Mouse (Mus musculus) cerebellum, postnatal 36 days (tissue): ENCODE data around the gene Ubash3b.

Source experiments
- DNase-seq, 2 experiments: peaks; one replicate each; pipeline ENCODE4 v3.0.0; 2021 to 2022; ENCODE audit warnings: mixed read lengths in 2 of 2

Ubash3b gene

DNA sequence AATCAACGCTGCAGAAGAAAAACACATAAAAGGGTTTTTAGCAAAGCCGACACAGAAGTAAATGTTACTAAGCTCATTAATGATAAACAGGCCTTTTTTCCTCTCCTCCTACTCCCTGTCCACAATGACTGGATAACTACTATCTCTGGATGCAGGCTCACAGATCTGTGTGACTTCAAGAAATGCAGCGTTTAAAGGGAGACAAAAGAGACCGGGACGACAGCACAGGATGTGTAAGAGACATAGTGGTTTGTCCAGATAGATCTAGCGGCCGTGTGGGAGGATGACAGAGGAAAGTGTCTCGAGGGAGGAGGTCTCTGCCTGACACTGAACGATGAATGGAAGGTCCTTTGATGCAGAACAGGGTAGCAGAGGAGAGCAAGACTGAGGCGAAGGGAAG is 5.4 kb upstream of the Ubash3b start:
- DNase-seq: no peak

DNA sequence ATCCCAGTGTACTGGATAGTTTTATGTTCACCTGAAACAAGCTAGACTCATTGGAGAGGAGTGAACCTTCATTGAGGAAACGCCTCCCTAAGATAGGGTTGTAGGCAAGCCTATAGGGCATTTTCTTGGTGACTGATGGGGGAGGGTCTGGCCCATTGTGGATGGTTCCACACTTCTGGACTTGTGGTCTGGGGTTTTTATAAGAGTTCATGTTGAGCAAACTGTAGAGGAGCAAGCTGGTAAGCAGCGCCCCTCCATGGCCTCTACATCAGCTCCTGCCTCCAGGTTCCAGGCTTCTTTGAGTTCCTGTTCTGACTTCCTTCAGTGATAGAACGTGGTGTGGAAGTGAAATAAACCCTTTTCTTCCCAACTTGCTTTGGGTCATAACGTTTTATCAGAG is 866 bp upstream of the Ubash3b start:
- DNase-seq: no peak

DNA sequence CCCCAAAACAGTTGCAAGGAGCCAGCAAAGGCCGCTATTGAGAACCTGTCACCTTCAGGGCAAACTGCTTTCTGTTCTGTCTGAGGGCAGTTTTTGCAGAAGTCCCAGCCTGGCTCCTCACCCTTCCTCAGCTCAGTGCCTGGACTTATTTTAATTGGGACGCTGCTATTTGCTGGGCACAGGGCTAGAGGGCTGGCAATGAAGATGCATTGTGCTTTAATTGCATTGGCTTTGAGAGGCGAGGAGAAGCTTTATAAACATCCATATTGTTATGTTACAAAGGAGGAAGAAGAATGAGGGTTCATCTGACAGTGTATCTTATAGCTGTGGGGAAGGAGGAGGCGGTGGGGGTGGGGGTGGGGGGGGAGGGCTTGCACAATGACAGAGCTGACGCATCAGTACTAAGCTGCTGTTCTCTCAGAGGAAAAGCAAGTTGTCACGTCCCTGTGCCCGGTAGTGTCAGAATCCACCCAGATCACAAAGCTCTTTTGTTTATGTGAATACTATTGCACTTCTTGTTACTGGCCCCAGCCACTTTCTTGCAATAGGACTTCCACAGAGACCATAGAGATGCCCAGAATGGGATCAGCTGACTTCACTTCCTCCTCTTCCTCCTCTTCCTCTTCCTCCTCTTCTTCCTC is 841 bp downstream of the Ubash3b start:
- no peak for DNase-seq

DNA sequence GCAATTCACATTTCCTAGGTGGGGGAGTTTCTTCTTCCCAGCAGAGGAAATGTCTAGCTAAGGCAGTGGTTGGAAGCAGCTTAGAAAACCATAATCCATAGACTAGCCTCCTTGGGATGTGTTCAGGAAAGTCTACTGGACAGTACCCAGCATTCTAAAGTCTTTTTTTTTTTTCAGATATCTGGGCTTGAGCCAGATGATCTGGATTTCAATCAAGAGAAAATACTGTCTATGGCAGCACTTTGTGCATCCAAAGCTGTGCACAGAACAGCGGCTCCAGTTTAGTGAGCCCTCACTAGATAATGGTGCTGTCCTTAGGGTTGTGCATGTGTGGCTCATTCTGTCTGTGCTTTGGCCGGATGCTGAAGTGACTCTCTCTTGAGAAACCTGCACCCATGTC is 2.3 kb downstream of the Ubash3b start:
- no peak for DNase-seq

DNA sequence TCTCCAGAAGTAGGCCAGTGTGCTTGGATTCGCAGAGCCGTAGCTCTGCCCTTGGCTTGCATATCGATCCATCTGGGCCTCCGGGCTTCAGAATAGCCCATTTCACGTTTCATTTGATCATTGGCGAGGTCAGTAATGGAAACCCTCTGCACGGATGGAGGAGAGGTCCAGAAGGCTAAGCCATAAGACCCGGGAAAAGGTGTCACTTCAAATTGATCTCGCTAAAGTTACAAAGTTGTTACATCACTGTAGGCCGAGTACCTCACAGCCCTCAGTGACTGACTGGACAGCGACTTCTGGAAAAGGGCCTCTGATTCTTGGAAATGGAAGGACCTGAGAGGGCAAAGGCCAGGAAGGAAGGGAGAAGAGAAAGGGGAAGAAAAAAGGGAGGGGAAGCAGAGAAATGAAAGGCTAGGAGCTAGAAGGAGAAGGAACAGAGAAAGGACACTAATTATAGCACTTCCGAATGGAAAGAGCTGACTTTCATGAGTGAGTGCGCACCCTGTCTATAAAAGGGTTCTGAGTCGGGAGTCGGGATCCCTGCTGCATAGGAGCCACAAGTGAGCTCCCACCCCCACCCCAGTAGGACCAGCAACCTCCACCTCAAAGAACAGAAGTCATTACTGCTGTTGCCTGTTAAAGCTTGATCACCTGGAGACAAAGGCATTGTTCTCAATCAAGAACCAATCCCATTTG is 3.5 kb downstream of the Ubash3b start:
- DNase-seq: no peak

DNA sequence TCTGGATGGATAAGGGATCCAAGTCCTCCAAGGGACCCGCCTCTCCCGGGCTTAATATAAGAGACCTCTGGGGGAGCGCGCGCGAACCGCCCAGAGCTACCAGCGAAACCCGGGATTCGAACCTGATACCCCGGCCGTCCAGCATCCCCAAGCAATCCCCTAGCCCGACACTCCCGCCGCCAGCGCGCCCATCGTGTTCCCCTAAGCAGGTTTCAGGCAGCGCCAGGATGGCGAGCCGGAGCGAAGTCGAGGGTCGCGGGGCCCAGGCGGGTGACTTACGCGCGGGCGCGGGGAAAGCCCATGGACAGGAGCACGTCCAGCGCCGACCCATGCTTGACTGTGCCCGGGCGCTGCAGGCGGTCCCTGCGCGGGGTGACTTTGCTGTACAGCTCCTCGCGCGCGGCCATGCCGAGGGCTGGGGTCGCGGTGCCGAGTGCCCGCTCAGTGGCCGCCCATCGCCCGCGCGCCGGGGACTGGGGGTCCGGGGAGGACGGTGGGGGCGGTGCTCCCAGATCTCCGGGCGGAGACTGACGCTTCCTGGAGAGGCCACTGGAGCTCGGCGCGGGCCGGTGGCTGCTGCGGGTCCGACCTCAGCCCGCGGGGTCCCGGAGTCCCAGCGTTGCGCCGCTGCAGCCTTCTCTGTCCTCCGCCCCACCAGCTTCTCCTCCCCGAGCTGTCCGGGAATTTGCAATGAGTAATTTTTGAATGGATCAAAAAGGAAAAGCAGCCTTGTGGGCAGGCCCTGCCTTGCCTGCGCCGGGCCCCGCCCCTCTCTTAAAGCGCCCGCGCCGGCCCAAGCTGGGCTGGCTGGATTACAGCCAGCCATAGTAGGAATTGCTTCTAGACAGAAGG is 4.3 kb downstream of the Ubash3b start:
- DNase-seq: peak; percentile 86

- peak; percentile 48 to 62 for DNase-seq
These were observed 4.8 kb downstream of the Ubash3b start for GRCm38 (mm10) chr9:41156720-41157019.

GRCm38 (mm10) chr9:41156006-41156719 is 5.3 kb downstream of the Ubash3b start:
- DNase-seq: peak; percentile 45 to 60

GRCm38 (mm10) chr9:41153979-41154378 is 7.5 kb downstream of the Ubash3b start:
- no peak for DNase-seq

GRCm38 (mm10) chr9:41153050-41153449 is 8.4 kb downstream of the Ubash3b start:
- no peak for DNase-seq

DNA sequence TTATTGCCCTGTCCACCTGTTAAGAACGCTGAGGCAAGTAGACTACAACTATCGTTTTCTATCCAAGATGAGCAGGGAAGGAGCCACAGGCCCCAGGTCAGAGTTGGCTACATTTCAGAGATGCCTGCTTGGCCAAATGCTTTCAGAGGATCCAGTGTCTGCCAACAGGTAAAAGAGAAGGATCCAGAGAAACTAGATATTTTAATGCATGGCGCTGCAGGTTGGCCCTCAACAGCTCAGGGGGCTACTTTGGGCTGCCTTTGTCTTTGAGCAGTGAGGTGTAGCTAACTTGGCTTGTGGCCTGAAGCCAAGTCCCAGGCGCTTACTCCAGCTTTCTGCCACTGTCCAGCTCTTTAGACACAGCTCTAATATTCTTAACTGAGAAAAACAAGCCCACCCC is 10.0 kb downstream of the Ubash3b start:
- DNase-seq: peak; percentile 57 to 62

GRCm38 (mm10) chr9:41149896-41150295 is 11.6 kb downstream of the Ubash3b start:
- DNase-seq: no peak

DNA sequence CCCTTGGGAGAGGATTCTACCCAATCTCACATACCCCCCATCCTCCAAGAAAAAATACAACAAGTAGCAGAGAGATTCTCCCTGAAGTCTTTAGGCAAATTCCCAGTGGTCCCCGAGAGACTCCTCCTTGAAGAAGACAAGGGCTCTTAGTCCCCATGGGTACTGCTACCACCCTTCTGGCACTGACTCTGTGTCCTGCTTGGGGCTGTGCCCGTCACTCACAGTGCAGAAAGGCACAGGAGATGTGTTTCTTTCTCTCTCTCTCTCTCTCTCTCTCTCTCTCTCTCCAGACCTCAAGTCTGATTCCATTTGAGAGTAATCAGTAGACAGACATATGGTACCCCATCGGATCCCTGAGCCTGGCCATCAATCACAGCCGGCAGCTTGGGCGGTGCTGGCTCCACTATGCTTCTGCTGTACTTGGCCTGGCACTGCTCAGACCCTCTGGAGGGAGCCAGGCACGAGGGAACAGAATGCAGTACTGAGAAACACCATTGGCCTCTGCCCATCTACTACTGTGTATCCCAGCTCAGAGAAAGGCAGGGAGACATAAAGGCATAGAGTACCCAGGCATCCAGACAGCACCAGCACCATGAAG is 12.3 kb downstream of the Ubash3b start:
- peak; percentile 76 to 78 for DNase-seq

DNA sequence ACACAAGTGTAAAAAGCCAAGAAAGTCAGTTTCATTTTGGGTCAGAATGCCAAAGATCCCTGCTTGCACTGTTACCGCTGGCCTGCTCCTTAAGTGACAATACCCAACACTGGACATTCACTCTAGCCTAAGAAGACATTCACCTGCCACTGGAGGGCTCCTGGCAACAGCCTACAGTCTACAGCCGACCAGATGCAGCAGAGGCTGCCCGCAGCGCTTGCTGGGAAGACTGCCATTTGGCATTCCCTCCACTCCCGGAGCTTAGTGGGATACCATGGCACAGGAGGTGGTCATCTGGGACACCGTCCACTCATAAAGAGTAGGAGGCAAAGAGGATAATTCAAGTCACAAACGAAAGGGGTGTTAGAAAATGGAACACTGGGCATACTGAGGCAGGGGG is 12.9 kb downstream of the Ubash3b start:
- DNase-seq: peak; percentile 60 to 64

GRCm38 (mm10) chr9:41147203-41147842 is 14.2 kb downstream of the Ubash3b start:
- DNase-seq: peak; percentile 39 to 43

DNA sequence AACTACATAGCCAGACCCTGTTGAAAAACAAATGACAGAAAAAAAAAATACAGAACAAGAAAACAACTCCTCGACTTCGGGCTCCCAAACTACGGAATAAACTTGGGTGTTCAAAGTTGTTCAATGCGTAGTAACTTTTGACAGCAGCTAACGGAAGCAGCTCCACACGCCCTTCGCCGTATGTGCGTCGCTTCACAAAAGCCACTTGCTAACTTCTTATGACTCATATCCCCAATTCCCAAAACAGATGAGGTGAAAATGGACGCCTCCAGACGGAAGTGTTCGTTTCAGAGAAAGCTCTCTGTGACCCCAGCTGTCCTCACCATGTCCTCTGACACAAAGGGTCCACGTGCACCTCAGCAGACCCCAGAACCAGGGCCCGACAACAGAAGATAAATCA is 17.7 kb downstream of the Ubash3b start:
- no peak for DNase-seq

GRCm38 (mm10) chr9:41143115-41143514 is 18.4 kb downstream of the Ubash3b start:
- DNase-seq: no peak

DNA sequence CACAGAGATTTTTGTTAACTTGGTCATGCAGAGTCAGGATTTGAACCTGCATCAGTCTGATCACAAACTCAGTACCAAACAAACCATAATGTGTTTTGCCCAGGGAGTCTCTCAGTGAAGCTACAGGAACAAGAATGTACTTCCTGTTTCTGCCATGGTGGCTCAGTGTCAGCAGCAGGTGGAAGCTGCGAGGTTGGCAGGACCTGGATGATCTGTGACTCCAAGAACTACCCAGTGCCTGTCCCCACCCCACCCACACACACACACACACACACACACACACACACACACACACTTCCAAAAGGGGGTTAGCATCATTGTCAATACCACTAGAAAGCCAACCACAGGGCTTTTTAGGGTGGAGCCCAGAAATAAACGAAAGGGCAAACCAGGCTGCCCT is 20.5 kb downstream of the Ubash3b start:
- DNase-seq: no peak

DNA sequence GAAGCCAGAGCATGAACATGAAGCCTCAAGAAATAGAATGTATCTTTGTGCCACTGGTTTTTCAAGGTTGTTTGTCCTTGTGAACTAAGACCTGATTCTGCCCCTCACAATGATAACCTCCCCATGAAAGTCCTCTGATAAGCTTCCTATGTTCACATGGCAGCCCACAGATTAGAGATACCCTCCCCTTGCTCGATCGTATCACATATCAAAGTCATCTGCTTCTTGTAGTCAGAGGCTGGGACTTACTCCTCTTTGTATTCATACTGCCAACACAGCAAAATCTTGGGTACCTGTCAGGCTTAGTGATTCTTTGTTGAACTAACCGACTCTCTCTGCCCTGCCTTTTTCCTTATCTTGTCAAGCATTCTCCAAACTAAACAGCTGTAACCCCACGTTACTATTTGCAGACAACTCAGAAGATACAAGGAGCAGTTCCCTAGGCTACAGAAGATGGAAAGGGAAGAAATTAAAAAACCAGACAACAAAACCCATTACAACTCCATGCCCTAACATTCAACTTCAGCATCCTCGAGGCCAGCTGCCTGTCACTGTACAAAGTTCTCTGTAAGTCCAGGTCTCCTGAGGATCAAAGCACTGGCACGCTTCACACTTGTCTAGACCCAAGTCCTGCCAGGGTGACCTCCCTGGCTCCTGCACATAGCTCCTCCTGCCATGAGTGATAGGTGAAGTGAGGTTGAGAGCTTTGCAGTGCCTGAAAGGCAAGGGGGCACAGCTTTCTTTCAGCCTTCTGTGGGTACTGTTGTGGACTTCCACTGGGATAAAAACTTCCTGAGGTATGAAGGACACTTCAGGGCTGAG is 22.3 kb downstream of the Ubash3b start:
- no peak for DNase-seq

GRCm38 (mm10) chr9:41136691-41137467 is 24.6 kb downstream of the Ubash3b start:
- DNase-seq: no peak

DNA sequence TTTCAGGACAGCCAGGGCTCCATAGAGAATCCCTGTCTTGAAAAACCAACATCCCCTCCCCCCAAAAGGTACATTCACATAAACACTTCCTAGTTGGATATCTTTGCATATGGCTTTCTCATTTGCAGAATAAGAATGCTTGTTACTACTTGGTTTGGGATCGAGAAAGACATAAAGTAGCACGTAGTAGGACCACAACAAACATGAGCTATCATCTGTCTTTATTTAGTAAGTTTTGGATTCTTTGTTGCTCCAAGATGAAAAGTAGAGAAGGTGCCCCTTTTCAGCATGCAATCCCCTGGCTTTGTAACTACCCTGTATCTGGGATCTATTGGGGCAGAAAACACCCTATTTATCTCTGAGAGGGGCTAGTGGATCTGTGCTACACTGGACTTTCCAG is 25.2 kb downstream of the Ubash3b start:
- DNase-seq: no peak
